Mouse (Mus musculus): ENCODE measurements around the gene Kdm2b.

GRCm38 (mm10) chr5:122880241-122880980 is 109.2 kb downstream of the Kdm2b start:
- TF ChIP-seq JUND (IDR thresholded peaks at IDR 0.05; ENCODE audit: low read depth, low read length) (no peak), POLR2A (IDR thresholded peaks at IDR 0.05; ENCODE audit: control insufficient read depth in 1 of 2, insufficient read depth in 1 of 2, low read depth in 1 of 2, low read length in 2 of 2, poor library complexity in 1 of 2) (no peak), CTCF (IDR thresholded peaks at IDR 0.05 in 2 of 3, conservative IDR thresholded peaks at IDR 0.05 in 1 of 3; ENCODE audit: control insufficient read depth in 1 of 3, insufficient read depth in 1 of 3, low read depth in 2 of 3, low read length in 3 of 3, poor library complexity in 1 of 3, severe bottlenecking in 1 of 3) (no peak), TCF12 (IDR thresholded peaks at IDR 0.05; ENCODE audit: low read depth, low read length) (no peak), EP300 (IDR thresholded peaks at IDR 0.05; ENCODE audit: low read depth in 1 of 2, low read length in 2 of 2) (no peak), TAL1 (IDR thresholded peaks at IDR 0.05; ENCODE audit: low read length) (no peak), GATA1 (IDR thresholded peaks at IDR 0.05; ENCODE audit: low read depth, low read length) (no peak), E2F4 (IDR thresholded peaks at IDR 0.05; ENCODE audit: borderline replicate concordance, low read depth, low read length) (no peak), POLR2AphosphoS5 (IDR thresholded peaks at IDR 0.05; ENCODE audit: borderline replicate concordance, low read depth, low read length) (no peak), TBP (IDR thresholded peaks at IDR 0.05; ENCODE audit: low read depth, low read length) (no peak), NELFE (IDR thresholded peaks at IDR 0.05; ENCODE audit: low read depth, low read length) (no peak)

Data from MEL (cell line).